Mouse (Mus musculus) CH12.LX (cell line): ENCODE measurements around the gene Gm37240. TPM values are rescaled to one million over a fixed set of nuclear protein-coding genes. Genes with fewer than 3 reads are reported as not detected.

ENCODE experiments used
- DNase-seq: peaks from one replicate; pipeline ENCODE4 v3.0.0-alpha.2; 2013; ENCODE audit errors: extremely low read depth
- H3K27ac ChIP-seq: 2 replicates; pipeline ENCODE4 v1.5.1; 2012; ENCODE audit warnings: low read depth, mild to moderate bottlenecking, control low read depth, moderate library complexity; ENCODE audit not compliant: insufficient read depth
- H3K27me3 ChIP-seq: replicated peaks from 2 replicates; pipeline ENCODE3; 2012; ENCODE audit warnings: inconsistent platforms
- H3K36me3 ChIP-seq, 2 experiments: replicated peaks in 1 of 2; 2 replicates each; pipeline versions ENCODE3 to v1.6.1; 2012; ENCODE audit warnings: inconsistent platforms in 1 of 2, low read length in 1 of 2, mild to moderate bottlenecking in 1 of 2, mixed read lengths in 1 of 2, moderate library complexity in 1 of 2; ENCODE audit not compliant: control insufficient read depth in 1 of 2, insufficient read depth in 1 of 2
- H3K4me1 ChIP-seq, 2 experiments: 2 replicates each; pipeline ENCODE4 v1.6.1; 2012; ENCODE audit warnings: inconsistent platforms in 1 of 2, moderate library complexity in 1 of 2; ENCODE audit not compliant: insufficient read depth in 2 of 2, control insufficient read depth in 1 of 2
- H3K4me2 ChIP-seq: 2 replicates; pipeline ENCODE4 v1.6.1; 2012; ENCODE audit warnings: low read depth, mild to moderate bottlenecking, control low read depth; ENCODE audit not compliant: poor library complexity, insufficient read depth, severe bottlenecking
- H3K4me3 ChIP-seq, 3 experiments: fragments of 150-350 bp in 1 of 3; sonication (generic) in 1 of 3; replicated peaks in 1 of 3; 2 replicates each; pipeline versions ENCODE3 to v1.5.1; 2011 to 2012; ENCODE audit warnings: low read depth in 2 of 3, low read length in 2 of 3, mild to moderate bottlenecking in 2 of 3, moderate library complexity in 2 of 3, control low read depth in 1 of 3, improper control_type of control experiment in 1 of 3, inconsistent platforms in 1 of 3, mixed read lengths in 1 of 3; ENCODE audit not compliant: poor library complexity in 1 of 3
- H3K79me2 ChIP-seq: replicated peaks from 2 replicates; pipeline ENCODE4 v1.6.1; 2012; ENCODE audit warnings: mild to moderate bottlenecking, moderate library complexity; ENCODE audit not compliant: control insufficient read depth, poor library complexity, insufficient read depth, severe bottlenecking; ENCODE audit errors: extremely low read depth
- H3K9ac ChIP-seq: 2 replicates; pipeline ENCODE4 v1.6.1; 2012; ENCODE audit warnings: low read depth, mild to moderate bottlenecking, control low read depth, moderate library complexity; ENCODE audit not compliant: insufficient read depth
- H3K9me3 ChIP-seq: replicated peaks from 2 replicates; pipeline ENCODE3; 2012; ENCODE audit warnings: low read length, inconsistent platforms, mixed read lengths
- BHLHE40 ChIP-seq: IDR thresholded peaks from 2 replicates; pipeline ENCODE4 v1.6.1; 2011; ENCODE audit warnings: mild to moderate bottlenecking, low read depth, low read length, improper control_type of control experiment
- CHD1 ChIP-seq: IDR thresholded peaks from 2 replicates; pipeline ENCODE4 v1.6.1; 2012; ENCODE audit warnings: low read depth, low read length, improper control_type of control experiment, inconsistent platforms
- CHD2 ChIP-seq: IDR thresholded peaks from 2 replicates; pipeline ENCODE4 v1.6.1; 2011; ENCODE audit warnings: low read length, improper control_type of control experiment
- CTCF ChIP-seq, 2 experiments: IDR thresholded peaks in 1 of 2; conservative IDR thresholded peaks in 1 of 2; 2 replicates each; pipeline ENCODE4 v1.5.1; 2011 to 2012; ENCODE audit warnings: low read depth in 2 of 2, low read length in 2 of 2, improper control_type of control experiment in 1 of 2, inconsistent platforms in 1 of 2, mild to moderate bottlenecking in 1 of 2, moderate library complexity in 1 of 2
- E2F4 ChIP-seq: IDR thresholded peaks from 2 replicates; pipeline ENCODE4 v1.6.1; 2011; ENCODE audit warnings: low read depth, low read length, improper control_type of control experiment; ENCODE audit not compliant: insufficient replicate concordance
- ELF1 ChIP-seq: IDR thresholded peaks from 2 replicates; pipeline ENCODE4 v1.6.1; 2014; ENCODE audit warnings: low read depth, mild to moderate bottlenecking, inconsistent platforms, low read length, improper control_type of control experiment
- ETS1 ChIP-seq: conservative IDR thresholded peaks from 2 replicates; pipeline ENCODE4 v1.6.1; 2012; ENCODE audit warnings: low read depth, mild to moderate bottlenecking, inconsistent platforms, low read length, improper control_type of control experiment, moderate library complexity
- IRF4 ChIP-seq: IDR thresholded peaks from 2 replicates; pipeline ENCODE4 v1.6.1; 2014; ENCODE audit warnings: low read depth, mild to moderate bottlenecking, inconsistent platforms, low read length, improper control_type of control experiment
- JUND ChIP-seq: conservative IDR thresholded peaks from 2 replicates; pipeline ENCODE4 v1.6.1; 2011; ENCODE audit warnings: low read depth, low read length, improper control_type of control experiment
- KAT2A ChIP-seq: IDR thresholded peaks from 2 replicates; pipeline ENCODE4 v1.6.1; 2012; ENCODE audit warnings: low read length, improper control_type of control experiment, inconsistent platforms; ENCODE audit not compliant: insufficient replicate concordance
- MAFK ChIP-seq: IDR thresholded peaks from 2 replicates; pipeline ENCODE4 v1.6.1; 2011; ENCODE audit warnings: low read length, improper control_type of control experiment; ENCODE audit not compliant: insufficient replicate concordance
- MAX ChIP-seq: IDR thresholded peaks from 2 replicates; pipeline ENCODE4 v1.6.1; 2011; ENCODE audit warnings: low read length, improper control_type of control experiment
- MXI1 ChIP-seq: IDR thresholded peaks from 2 replicates; pipeline ENCODE4 v1.6.1; 2011; ENCODE audit warnings: mild to moderate bottlenecking, low read depth, low read length, improper control_type of control experiment
- MYC ChIP-seq: IDR thresholded peaks from 2 replicates; pipeline ENCODE4 v1.6.1; 2011; ENCODE audit warnings: low read depth, mild to moderate bottlenecking, improper control_type of control experiment, low read length
- POLR2AphosphoS2 ChIP-seq: IDR thresholded peaks from 2 replicates; pipeline ENCODE4 v1.6.1; 2011; ENCODE audit warnings: low read depth, low read length, improper control_type of control experiment
- SIN3A ChIP-seq: IDR thresholded peaks from 2 replicates; pipeline ENCODE4 v1.6.1; 2012; ENCODE audit warnings: low read length, improper control_type of control experiment, inconsistent platforms
- USF2 ChIP-seq: conservative IDR thresholded peaks from 2 replicates; pipeline ENCODE4 v1.6.1; 2011; ENCODE audit warnings: low read depth, low read length, improper control_type of control experiment
- ZC3H11A ChIP-seq: IDR thresholded peaks from 2 replicates; pipeline ENCODE4 v1.6.1; 2012; ENCODE audit warnings: low read depth, mild to moderate bottlenecking, inconsistent platforms, low read length, improper control_type of control experiment
- ZNF384 ChIP-seq: IDR thresholded peaks from 2 replicates; pipeline ENCODE4 v1.6.1; 2012; ENCODE audit warnings: low read depth, low read length, improper control_type of control experiment, inconsistent platforms
- dilution Hi-C: fragments of 300-500 bp; cut with MboI; formaldehyde crosslinking; loops from 2 replicates; pipeline ENCODE4 v1.14.3; 2020; ENCODE audit warnings: low sequenced_read_pairs; ENCODE audit not compliant: extremely low pct_unique_long_range_greater_than_20kb, extremely low pct_ligation_motif_present
- in situ Hi-C: fragments of 300-500 bp; cut with MboI; formaldehyde crosslinking; loops from 3 replicates; pipeline ENCODE4 v1.14.3; 2019; ENCODE audit warnings: low sequenced_read_pairs, low pct_ligation_motif_present, low pct_unique_long_range_greater_than_20kb, mixed read lengths
- polyA plus RNA-seq: library from polyadenylated mRNA; unstranded; fragments of >175 nt; gene quantifications from 2 replicates; pipeline ENCODE4 v1.2.1, GENCODE M21; 2012; ENCODE audit warnings: low read depth; ENCODE audit not compliant: insufficient read length
- total RNA-seq, 2 experiments: library from RNA; depleted of rRNA; stranded (reverse); fragments of 300-350 nt in 1 of 2; fragments of >200 nt in 1 of 2; gene quantifications; 2 replicates each; pipeline ENCODE4 v1.2.3; 2012 to 2014

Gm37240 gene
- total and polyA plus RNA-seq, 3 experiments = 0.08 to 0.19 (median 0.14) TPM

DNA sequence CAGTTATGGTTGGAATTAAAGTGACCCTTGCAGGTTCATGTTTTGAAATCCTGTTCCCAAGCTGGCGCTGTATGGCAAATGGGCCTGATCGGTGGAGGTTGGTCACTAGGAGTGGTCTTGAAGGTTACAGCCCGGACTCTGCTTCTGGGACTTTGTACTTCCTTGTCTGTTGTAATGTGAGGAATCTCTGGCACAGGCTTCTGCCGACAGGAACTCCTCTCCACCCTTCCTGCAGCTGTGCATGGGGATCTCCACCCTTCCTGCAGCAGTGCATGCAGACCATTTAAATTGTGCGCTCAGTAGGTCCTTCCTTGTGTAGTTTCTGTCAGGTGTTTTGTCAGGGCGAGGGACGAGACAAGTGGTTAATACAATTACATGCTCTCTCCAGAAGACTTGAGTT lies 1034.4 kb downstream of the Gm37240 start:
- no peak for TF ChIP-seq MAFK
- no peak for TF ChIP-seq BHLHE40
- no peak for TF ChIP-seq IRF4
- no peak for TF ChIP-seq CTCF (conservative IDR thresholded peaks at IDR 0.05 in 1 of 2, IDR thresholded peaks at IDR 0.05 in 1 of 2; ENCODE audit: low read depth in 2 of 2, low read length in 2 of 2)
- TF ChIP-seq E2F4 = no peak
- no peak for TF ChIP-seq CHD1
- TF ChIP-seq ETS1 = no peak
- TF ChIP-seq MXI1 = no peak
- TF ChIP-seq MAX = no peak
- no peak for TF ChIP-seq ELF1
- TF ChIP-seq ZC3H11A = no peak
- no peak for TF ChIP-seq CHD2
- TF ChIP-seq ZNF384 = no peak
- in situ Hi-C loops = no loop called here
- peaks cover 0 to 31% of the 10 kb centered on the region in 2 experiments for H3K36me3 ChIP-seq
- no peak for DNase-seq
- H3K4me2 ChIP-seq = no peak overlapping the region
- H3K9ac ChIP-seq = no peak overlapping the region
- H3K9me3 ChIP-seq = no peaks in the 10 kb centered on the region
- H3K4me1 ChIP-seq = peaks cover 0 to 31% of the 10 kb centered on the region in 2 experiments; a peak in 2 of 4 replicates
- H3K79me2 ChIP-seq = peaks cover 6% of the 10 kb centered on the region; the same call in 1 of the 2 replicates
- no peak overlapping the region for H3K4me3 ChIP-seq
- dilution Hi-C loops = no loop called here
- H3K27ac ChIP-seq = no peak overlapping the region
- no peaks in the 10 kb centered on the region for H3K27me3 ChIP-seq

GRCm38 (mm10) chr3:84851801-84852200 lies 1035.5 kb downstream of the Gm37240 start:
- dilution Hi-C loops = no loop called here
- in situ Hi-C loops = no loop called here
- Histone ChIP-seq H3K79me2 (peaks cover 10% of the 10 kb centered on the region; the same call in 1 of the 2 replicates), H3K9me3 (no peaks in the 10 kb centered on the region), H3K4me2 (no peak overlapping the region), H3K27me3 (no peaks in the 10 kb centered on the region), H3K27ac (no peak overlapping the region), H3K9ac (no peak overlapping the region), H3K4me3 (no peak overlapping the region), H3K4me1 (peaks cover 0 to 31% of the 10 kb centered on the region in 2 experiments; a peak in 2 of 4 replicates), H3K36me3 (peaks cover 0 to 31% of the 10 kb centered on the region in 2 experiments)
- TF ChIP-seq MYC (no peak), POLR2AphosphoS2 (no peak), CHD2 (no peak), ETS1 (no peak), JUND (no peak), SIN3A (no peak), KAT2A (no peak), MAFK (no peak), USF2 (no peak)
- DNase-seq = no peak
